Mouse (Mus musculus): ENCODE measurements at regions not wholly inside any gene's neighbourhood (a gene's known extent, or its start where the extent isn't known, plus 50 kb on each side); places are given as distances from the start of the nearest gene placed in this dataset.
A peak's percentile ranks its signal among the peaks of the same experiment; 100 is the strongest.

GRCm38 (mm10) chr11:86881710-86882109 is 74.2 kb upstream of the Dhx40 start:
- no peaks in the 10 kb centered on the region for H3K27me3 ChIP-seq

GRCm38 (mm10) chr11:86879356-86879905 is 71.9 kb upstream of the Dhx40 start:
- Histone ChIP-seq H3K27ac (no peak overlapping the region), H3K9ac (no peak overlapping the region), H3K27me3 (no peaks in the 10 kb centered on the region), H3K4me1 (peaks cover 3% of the 10 kb centered on the region; the same call in 1 of the 2 replicates), H3K4me3 (no peak overlapping the region), H3K36me3 (no peaks in the 10 kb centered on the region), H3K9me3 (no peaks in the 10 kb centered on the region), H3K4me2 (no peak overlapping the region)
- ATAC-seq (ENCODE audit: borderline replicate concordance, extremely low read depth, low FRiP score, low TSS enrichment) = no peak
- 59% methylated on average over 6 of the region's 6 CpGs for WGBS

More at GRCm38 (mm10) chr11:86881710-86882109, 74.2 kb upstream of the Dhx40 start:
- Histone ChIP-seq H3K4me2 (no peak overlapping the region), H3K4me1 (no peaks in the 10 kb centered on the region), H3K9ac (no peak overlapping the region), H3K27ac (no peak overlapping the region), H3K4me3 (no peak overlapping the region), H3K9me3 (no peaks in the 10 kb centered on the region), H3K36me3 (no peaks in the 10 kb centered on the region)
- ATAC-seq (ENCODE audit: borderline replicate concordance, extremely low read depth, low FRiP score, low TSS enrichment) = no peak

GRCm38 (mm10) chr11:86878327-86879065 is 71.0 kb upstream of the Dhx40 start:
- 85% methylated on average over 11 of the region's 11 CpGs for whole genome bisulfite sequencing
- H3K4me3 ChIP-seq = no peak overlapping the region
- no peak for ATAC-seq (ENCODE audit: borderline replicate concordance, extremely low read depth, low FRiP score, low TSS enrichment)
- H3K9ac ChIP-seq = no peak overlapping the region
- H3K27ac ChIP-seq = no peak overlapping the region
- H3K4me1 ChIP-seq = peaks cover 5% of the 10 kb centered on the region; the same call in 1 of the 2 replicates
- H3K4me2 ChIP-seq = no peak overlapping the region
- no peaks in the 10 kb centered on the region for H3K9me3 ChIP-seq
- H3K36me3 ChIP-seq = no peaks in the 10 kb centered on the region
- H3K27me3 ChIP-seq = no peaks in the 10 kb centered on the region

GRCm38 (mm10) chr11:86876509-86876908 is 69.0 kb upstream of the Dhx40 start:
- Histone ChIP-seq H3K4me3 (no peak overlapping the region), H3K27ac (no peak overlapping the region), H3K4me1 (peaks cover 14% of the 10 kb centered on the region; the same call in 1 of the 2 replicates), H3K36me3 (no peaks in the 10 kb centered on the region), H3K4me2 (no peak overlapping the region), H3K9me3 (no peaks in the 10 kb centered on the region), H3K9ac (no peak overlapping the region), H3K27me3 (no peaks in the 10 kb centered on the region)
- WGBS = 29% methylated on average over 8 of the region's 8 CpGs
- ATAC-seq (ENCODE audit: borderline replicate concordance, extremely low read depth, low FRiP score, low TSS enrichment) = no peak

- Histone ChIP-seq H3K4me3 (no peak overlapping the region), H3K4me1 (peaks cover 14% of the 10 kb centered on the region; the same call in 1 of the 2 replicates), H3K27me3 (no peaks in the 10 kb centered on the region), H3K4me2 (no peak overlapping the region), H3K9me3 (no peaks in the 10 kb centered on the region), H3K9ac (no peak overlapping the region), H3K36me3 (no peaks in the 10 kb centered on the region), H3K27ac (no peak overlapping the region)
- 96% methylated on average over 1 of the region's 1 CpGs for WGBS
- no peak for ATAC-seq (ENCODE audit: borderline replicate concordance, extremely low read depth, low FRiP score, low TSS enrichment)
Observed at GRCm38 (mm10) chr11:86875738-86876137, 68.2 kb upstream of the Dhx40 start.

GRCm38 (mm10) chr11:86874666-86875295 is 67.2 kb upstream of the Dhx40 start:
- H3K36me3 ChIP-seq = no peaks in the 10 kb centered on the region
- H3K4me1 ChIP-seq = peaks cover 14% of the 10 kb centered on the region; the same call in 1 of the 2 replicates
- ATAC-seq (ENCODE audit: borderline replicate concordance, extremely low read depth, low FRiP score, low TSS enrichment) = 0 out of 2 replicates have a peak, but pooled peaks have one; percentile 13
- no peak overlapping the region for H3K27ac ChIP-seq
- no peak overlapping the region for H3K4me3 ChIP-seq
- H3K4me2 ChIP-seq = no peak overlapping the region; the same call in 1 of the 2 replicates
- no peak overlapping the region for H3K9ac ChIP-seq
- no peaks in the 10 kb centered on the region for H3K9me3 ChIP-seq
- WGBS = 49% methylated on average over 12 of the region's 12 CpGs
- no peaks in the 10 kb centered on the region for H3K27me3 ChIP-seq

GRCm38 (mm10) chr11:86873406-86873700 is 65.8 kb upstream of the Dhx40 start:
- 59% methylated on average over 1 of the region's 1 CpGs for WGBS

GRCm38 (mm10) chr11:86872537-86873405 is 65.2 kb upstream of the Dhx40 start:
- WGBS = 54% methylated on average over 10 of the region's 10 CpGs
- Histone ChIP-seq H3K4me3 (no peak overlapping the region), H3K4me2 (no peak overlapping the region), H3K27me3 (no peaks in the 10 kb centered on the region), H3K27ac (no peak overlapping the region; the same call in 1 of the 2 replicates), H3K36me3 (no peaks in the 10 kb centered on the region), H3K9ac (no peak overlapping the region), H3K4me1 (peaks cover 19% of the 10 kb centered on the region; the same call in 1 of the 2 replicates), H3K9me3 (no peaks in the 10 kb centered on the region)
- ATAC-seq (ENCODE audit: borderline replicate concordance, extremely low read depth, low FRiP score, low TSS enrichment) = no peak

More at GRCm38 (mm10) chr11:86873406-86873700, 65.8 kb upstream of the Dhx40 start:
- peaks cover 17% of the 10 kb centered on the region; the same call in 1 of the 2 replicates for H3K4me1 ChIP-seq
- ATAC-seq (ENCODE audit: borderline replicate concordance, extremely low read depth, low FRiP score, low TSS enrichment) = no peak
- H3K36me3 ChIP-seq = no peaks in the 10 kb centered on the region
- H3K4me3 ChIP-seq = no peak overlapping the region
- H3K4me2 ChIP-seq = no peak overlapping the region
- H3K9ac ChIP-seq = no peak overlapping the region
- no peaks in the 10 kb centered on the region for H3K9me3 ChIP-seq
- no peak overlapping the region for H3K27ac ChIP-seq
- H3K27me3 ChIP-seq = no peaks in the 10 kb centered on the region

GRCm38 (mm10) chr11:86871782-86872181 is 64.2 kb upstream of the Dhx40 start:
- WGBS = 12% methylated on average over 4 of the region's 4 CpGs
- H3K4me1 ChIP-seq = peaks cover 24% of the 10 kb centered on the region; the same call in 1 of the 2 replicates
- H3K27ac ChIP-seq = no peak overlapping the region
- ATAC-seq (ENCODE audit: borderline replicate concordance, extremely low read depth, low FRiP score, low TSS enrichment) = no peak
- no peak overlapping the region for H3K4me3 ChIP-seq
- H3K9me3 ChIP-seq = no peaks in the 10 kb centered on the region
- H3K9ac ChIP-seq = no peak overlapping the region
- no peak overlapping the region for H3K4me2 ChIP-seq
- H3K36me3 ChIP-seq = no peaks in the 10 kb centered on the region
- H3K27me3 ChIP-seq = no peaks in the 10 kb centered on the region

GRCm38 (mm10) chr11:86870486-86871165 is 63.1 kb upstream of the Dhx40 start:
- WGBS = 65% methylated on average over 9 of the region's 9 CpGs
- peaks cover 24% of the 10 kb centered on the region; the same call in 1 of the 2 replicates for H3K4me1 ChIP-seq
- no peaks in the 10 kb centered on the region for H3K27me3 ChIP-seq
- ATAC-seq (ENCODE audit: borderline replicate concordance, extremely low read depth, low FRiP score, low TSS enrichment) = no peak
- no peak overlapping the region for H3K4me2 ChIP-seq
- H3K27ac ChIP-seq = no peak overlapping the region
- H3K9me3 ChIP-seq = no peaks in the 10 kb centered on the region
- H3K4me3 ChIP-seq = no peak overlapping the region
- H3K36me3 ChIP-seq = no peaks in the 10 kb centered on the region
- no peak overlapping the region for H3K9ac ChIP-seq

GRCm38 (mm10) chr11:86866931-86867330 is 59.4 kb upstream of the Dhx40 start:
- peaks cover 10% of the 10 kb centered on the region; the same call in 1 of the 2 replicates for H3K4me1 ChIP-seq
- no peaks in the 10 kb centered on the region for H3K27me3 ChIP-seq
- no peak overlapping the region for H3K4me3 ChIP-seq
- WGBS = 74% methylated on average over 10 of the region's 10 CpGs
- H3K4me2 ChIP-seq = no peak overlapping the region
- ATAC-seq (ENCODE audit: borderline replicate concordance, extremely low read depth, low FRiP score, low TSS enrichment) = no peak
- H3K36me3 ChIP-seq = no peaks in the 10 kb centered on the region
- no peak overlapping the region for H3K27ac ChIP-seq
- H3K9me3 ChIP-seq = no peaks in the 10 kb centered on the region
- H3K9ac ChIP-seq = no peak overlapping the region

Measured in lung, embryonic 15.5 days (tissue).